Mouse (Mus musculus) cerebellum, adult 11 months (tissue): ENCODE data around the gene Mrtfb.
"Not testable (repeated sequence)": the region's sequence is repeated elsewhere in the genome, so short reads cannot be mapped to it uniquely, and the experiment has no call there.

Experiments used
- DNase-seq: peaks from one replicate; pipeline ENCODE4 v3.0.0; 2022

The Mrtfb gene

DNA sequence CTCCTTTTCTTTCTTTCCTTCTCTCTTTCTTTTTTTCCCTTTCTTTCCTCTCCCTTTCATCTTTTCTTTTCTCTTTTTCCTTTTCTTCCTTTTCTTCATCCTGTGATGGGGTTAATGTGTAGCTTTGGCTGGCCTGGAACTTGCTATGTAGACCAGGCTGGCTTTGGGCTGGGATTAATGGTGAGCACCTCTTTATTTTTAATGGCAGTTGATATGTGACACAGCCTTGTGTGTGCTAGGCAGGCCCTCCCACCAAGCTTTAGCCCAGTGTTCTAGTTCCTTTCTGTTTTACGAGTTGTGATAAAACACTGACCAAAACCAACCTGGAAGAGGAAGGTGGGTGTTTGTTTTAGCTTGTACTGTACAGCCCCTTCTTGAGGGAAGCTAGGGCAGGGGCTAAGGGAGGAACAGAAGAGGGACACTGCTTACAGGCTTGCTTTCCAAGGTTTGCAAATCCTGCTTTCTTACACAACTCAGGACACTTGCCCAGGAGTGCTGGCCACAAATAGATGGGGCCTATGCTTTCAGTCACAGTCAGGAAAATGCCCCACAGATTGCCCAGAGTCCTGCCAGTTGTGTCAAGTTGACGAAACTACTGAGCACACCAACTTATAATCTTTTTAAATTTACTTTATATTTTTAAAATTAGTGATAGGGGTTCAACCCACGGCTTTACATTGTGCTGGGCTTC is 20.6 kb downstream of the Mrtfb start:
- DNase-seq = no peak

GRCm38 (mm10) chr16:13286425-13286824 is 30.1 kb downstream of the Mrtfb start:
- DNase-seq = not testable (repeated sequence)

DNA sequence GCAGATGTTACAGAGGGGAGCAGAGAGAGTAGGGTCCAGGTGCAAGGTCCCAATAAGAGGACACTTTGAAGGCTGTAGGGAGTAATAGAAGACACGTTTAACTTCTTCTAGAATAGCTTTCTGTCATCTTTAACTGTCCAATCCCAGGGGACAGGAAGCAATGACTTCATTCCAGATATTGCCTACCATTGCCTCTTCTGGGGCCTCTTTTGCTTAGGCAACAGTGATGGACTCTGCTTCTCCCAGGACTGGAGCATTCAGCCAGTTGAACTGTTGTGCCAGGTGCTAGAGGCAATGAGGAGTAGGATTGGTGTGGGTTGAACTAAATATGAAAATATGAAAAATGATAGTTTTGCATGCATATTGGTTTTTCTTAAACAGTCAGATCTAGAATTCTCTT is 41.6 kb downstream of the Mrtfb start:
- no peak for DNase-seq

DNA sequence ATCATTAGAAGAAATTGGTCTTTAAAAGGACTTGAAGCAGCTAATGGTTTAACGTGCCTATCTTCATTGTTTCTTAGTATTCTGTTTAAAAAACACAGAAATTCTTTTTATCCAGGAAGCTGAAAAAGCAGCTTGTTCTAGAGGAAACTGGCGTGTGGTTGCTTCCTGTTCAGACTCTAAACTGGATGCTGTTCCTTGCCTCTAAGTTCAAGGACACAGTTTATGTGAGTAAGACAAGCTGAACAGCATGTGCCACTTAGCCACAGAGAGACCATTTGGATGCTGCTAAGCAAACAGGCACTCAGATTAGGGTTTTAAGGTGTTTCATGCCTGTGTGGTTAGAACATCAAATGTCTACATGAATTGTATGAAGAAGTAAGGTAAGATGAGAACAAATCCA is 42.7 kb downstream of the Mrtfb start:
- no peak for DNase-seq

DNA sequence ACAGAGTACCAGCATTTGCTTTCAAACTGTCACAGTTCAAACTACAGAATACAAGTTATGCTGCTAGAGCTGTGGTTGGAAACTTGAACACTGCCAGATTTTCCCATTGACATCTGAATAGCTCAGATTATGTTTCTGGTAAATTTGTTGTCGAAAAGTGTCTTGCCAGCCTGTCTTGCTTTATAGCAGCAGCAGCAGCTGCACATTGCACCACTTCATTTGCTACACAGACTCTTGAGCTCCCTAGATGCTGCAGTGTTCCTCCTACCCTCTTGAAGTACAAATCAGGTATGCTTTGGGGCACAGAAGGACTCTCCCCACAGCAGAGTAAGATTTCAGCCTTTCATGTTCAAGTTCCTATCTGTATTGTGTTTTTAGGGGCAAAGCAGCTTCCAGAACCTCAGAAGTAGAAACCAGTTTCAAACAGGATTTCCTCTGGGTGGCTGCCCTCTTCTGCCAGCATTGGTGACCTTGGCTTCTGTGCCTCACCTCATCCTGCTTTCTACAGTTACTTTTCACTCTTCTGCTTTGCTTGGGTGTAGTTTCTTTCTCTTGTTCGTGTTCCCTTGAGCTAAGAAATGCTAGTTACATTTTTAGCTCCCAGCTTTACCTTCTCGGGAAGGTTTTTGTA is 49.9 kb downstream of the Mrtfb start:
- no peak for DNase-seq

GRCm38 (mm10) chr16:13310096-13310683 is 53.9 kb downstream of the Mrtfb start:
- DNase-seq = no peak

- no peak for DNase-seq
Observed at GRCm38 (mm10) chr16:13311374-13311773, 55.1 kb downstream of the Mrtfb start.

DNA sequence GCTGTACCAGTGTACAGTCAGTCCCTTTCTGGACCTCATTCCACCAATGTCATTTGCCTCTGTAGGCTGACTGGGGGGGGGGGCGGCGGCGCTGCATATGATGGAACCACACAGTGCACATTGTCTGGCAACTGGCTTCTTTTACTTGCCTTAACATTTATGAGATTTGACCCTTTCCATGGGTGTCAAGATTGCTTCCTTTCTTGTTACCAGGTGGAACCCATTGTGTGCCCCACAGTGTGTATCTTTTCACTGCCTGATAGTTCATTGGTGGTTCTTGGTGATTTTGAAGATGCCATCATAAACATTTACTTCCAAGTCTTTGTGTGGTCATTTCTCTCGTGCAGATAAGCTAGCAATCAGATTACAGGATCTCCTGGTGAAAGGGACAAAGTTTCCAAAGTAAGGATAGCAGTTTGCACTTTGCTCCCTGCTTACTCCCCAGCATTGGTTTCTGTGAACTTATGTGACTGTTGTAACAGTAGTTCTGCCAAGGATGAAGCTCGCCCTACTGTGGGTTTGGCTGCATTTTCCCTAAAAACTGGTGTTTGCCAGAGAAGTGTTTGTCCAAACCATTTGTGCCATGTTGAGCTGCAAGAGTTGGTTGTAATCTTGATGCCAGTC is 56.9 kb downstream of the Mrtfb start:
- DNase-seq = no peak

DNA sequence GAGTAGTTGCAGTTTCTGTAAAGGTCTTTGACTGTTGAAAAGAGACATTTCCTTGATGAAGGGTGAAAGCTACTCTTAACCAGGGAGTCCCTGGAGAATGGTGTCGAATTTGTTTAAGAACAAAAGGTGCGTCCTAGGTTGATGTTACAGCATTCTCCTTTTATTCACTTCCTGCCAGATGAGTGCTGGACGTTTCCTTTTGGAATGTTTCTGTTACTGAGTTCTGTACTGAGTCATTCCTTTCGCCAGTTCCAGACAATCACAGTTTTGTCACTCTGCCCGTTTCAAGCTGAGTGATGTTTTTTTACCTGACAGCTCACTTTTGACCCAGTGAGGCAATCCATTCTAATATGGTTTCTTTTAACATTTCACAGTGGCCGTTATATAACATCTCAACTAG is 67.5 kb downstream of the Mrtfb start:
- DNase-seq = no peak

DNA sequence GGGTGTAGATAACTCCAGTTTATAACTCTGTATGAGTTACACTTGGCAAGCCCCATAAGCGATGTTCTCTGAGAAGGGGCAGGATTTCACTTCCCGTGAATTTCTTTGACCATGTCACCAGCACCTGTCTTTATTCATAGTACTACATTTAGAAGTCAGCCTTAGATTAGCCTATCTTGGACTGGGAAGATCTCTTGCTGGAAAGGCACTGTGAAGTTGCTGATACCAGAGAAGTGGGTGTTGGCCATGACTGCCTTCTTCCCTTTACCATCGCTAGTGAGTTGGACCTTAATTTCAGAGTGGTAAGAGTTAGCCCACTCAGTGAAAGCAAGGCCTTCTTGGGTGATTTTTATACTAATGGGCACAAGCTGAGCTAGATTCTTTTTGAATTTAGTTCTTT is 70.3 kb downstream of the Mrtfb start:
- no peak for DNase-seq

GRCm38 (mm10) chr16:13328646-13329045 is 72.4 kb downstream of the Mrtfb start:
- no peak for DNase-seq

DNA sequence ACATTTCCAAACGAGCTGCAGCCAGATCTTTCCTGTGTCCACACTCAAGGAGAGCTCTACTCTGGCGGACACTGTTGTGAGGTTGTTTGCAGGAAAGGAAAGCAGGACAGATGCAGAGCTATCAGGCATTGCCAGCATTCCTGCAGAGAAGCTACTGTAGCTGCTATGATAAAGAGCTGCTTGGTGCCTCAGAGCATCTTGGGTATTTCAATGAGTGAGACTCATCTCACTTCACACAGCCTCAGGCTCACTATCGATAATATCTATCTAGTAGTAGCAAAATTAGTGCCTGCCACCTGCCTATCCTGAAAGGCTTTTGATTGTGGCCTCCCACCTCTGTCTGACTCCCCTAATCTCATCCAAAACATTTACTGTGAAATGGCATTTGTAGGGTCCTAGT is 73.4 kb downstream of the Mrtfb start:
- no peak for DNase-seq

DNA sequence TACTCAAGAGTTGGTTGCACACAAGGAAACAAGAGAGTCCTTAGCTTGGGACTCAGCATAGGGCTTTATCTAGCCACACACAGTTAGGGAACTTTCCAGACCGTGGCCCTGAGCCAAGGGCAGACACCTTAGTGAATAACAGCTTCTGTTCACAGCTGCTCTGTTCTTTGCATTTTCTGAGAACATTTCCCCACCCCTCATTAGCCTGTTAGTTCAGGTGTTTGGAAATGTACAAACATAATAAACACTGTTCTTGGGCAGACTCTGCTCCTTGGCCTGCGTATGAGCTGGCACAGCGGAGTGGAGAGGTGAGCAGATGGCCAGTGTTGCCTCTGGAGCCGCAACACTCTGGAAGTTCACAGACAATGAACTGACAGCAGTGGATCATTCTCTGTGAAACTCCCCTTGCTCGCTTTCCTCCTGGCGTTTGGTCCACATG is 74.0 kb downstream of the Mrtfb start:
- DNase-seq = peak; percentile 9

DNA sequence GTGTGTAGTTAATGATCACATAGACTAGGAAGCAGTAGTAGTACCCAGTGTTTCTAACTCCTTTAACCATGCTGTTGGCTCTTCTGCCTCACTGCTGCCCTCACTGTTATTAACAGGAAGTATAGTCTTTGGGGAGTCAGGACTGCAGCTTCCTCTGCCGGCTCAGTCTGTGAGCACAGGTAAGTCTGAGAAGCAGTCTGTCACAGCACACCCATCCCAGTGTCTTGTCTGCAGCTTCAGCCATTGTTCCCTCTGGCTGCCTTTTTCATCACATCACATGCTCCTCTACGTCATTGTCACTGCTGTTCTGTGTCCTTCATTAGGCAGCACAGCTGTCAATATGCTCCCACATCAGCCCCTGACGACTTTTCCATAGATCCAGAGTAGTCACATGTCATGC is 75.6 kb downstream of the Mrtfb start:
- DNase-seq = no peak

DNA sequence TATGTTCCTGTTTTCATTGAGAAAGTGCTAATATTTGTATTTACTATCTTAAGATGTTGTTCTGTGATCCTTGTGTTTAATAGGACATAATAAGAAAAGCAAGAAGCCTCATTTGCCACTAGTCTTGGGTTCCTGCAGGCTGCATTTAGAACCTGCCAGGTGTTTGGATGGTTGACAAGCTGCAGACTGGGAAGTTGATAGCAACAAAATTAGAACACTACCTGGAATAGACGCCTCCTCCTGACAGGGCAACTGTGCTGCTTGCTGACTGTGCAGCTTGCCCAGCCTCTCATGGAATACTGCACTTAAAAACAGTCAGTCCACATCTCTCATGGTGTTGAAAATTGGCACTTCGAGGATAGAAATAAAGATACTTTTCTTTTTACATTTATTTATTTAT is 76.3 kb downstream of the Mrtfb start:
- no peak for DNase-seq

DNA sequence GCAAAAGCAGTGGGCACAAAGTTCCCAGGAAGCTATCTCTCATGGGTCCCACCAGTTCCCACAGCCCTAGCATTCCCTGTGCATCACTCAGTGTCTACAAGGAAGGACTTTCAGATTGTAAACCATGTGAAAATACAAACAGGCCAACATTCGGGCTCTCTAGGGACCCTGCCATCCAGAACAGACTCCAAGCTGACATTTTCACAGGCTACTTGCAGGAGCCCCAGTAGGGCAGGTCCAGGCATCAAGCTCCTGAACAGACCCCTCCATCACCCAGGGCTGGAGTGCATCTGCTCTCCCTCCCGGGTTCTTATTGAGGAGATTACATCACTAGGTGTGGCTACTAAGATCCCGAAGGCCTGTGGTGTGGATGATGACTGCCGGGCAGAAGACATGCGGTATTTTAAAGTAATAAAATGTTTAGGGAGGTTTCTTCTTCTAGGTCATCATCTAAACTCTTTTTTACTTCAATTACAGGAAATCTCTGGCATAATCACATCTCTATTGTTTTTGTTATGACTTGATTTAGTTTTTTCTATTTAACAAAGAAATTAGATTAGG is 77.6 kb downstream of the Mrtfb start:
- DNase-seq = no peak

DNA sequence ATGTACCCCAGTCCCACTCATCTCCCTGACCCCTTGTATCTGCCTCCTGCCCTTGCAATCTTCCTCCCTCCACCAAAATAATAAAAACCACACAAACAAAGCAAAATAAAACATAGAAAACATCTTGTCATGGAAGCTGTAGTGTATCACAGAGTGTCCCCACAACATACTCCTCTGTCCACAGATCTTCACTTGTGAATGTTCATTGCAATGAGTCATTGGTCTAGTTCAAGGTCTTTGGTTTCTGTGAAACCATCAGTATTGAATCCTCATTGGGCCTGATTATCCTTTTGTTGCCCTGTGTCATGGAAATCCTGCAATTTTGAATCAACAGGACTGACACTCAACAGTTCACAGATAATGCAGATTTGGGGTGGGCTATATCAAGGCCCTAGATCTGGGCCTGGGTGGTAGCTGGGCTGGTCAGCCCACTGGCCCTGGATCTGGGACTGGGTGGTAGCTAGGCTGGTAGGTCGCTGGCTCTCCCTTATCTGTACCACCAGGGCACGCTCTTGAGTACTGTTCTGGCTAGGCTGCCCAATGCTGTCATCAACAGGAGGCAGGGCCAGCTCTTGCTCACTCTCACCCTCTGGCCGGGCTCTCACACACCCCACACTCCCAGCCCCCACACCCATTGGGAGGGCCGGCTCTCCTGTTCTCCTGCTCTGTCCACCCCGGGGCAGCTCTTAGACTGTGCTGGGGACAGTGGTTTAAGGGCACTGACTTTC is 80.4 kb downstream of the Mrtfb start:
- no peak for DNase-seq

DNA sequence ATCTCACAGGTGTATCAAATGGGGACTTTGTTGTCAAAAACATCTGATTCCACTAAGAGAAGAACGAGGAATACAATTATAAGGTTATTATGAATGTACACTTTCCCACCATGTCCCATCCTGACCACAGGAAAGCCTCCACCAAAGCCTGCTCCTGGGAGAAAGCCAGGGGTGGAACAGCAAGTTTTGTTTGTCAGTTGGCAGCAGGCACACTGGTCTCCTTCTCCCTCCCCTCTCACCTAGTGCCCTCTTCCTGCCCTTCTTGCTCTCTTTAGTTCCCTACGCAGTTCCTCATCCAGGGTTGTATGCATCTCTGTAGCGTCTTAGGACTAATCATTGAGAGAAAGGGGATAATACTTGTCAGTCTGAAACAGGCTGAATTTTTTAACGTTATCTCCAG is 81.8 kb downstream of the Mrtfb start:
- DNase-seq = no peak

DNA sequence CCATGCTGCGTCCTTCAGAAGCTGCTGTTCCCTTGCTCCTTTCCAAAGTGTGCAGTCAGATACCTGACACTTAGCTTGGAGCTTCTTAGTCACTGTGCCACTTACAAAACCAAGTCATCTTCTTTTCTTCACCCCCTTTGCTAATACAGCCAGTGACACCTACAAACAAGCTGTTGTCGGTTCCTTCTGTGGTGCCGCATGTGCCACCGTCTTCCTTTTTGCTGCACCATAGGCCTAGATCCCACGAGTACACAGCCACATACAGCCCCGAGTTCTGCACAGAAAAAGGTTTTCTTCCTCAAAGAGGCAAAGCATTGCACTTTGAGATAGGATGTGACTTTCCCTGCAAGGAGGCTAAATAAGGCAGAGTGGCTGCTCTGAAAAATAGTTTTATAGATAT is 83.2 kb downstream of the Mrtfb start:
- DNase-seq = no peak

GRCm38 (mm10) chr16:13345822-13346221 is 89.5 kb downstream of the Mrtfb start:
- not testable (repeated sequence) for DNase-seq

- no peak for DNase-seq
Observed at GRCm38 (mm10) chr16:13350729-13351128, 94.4 kb downstream of the Mrtfb start.

DNA sequence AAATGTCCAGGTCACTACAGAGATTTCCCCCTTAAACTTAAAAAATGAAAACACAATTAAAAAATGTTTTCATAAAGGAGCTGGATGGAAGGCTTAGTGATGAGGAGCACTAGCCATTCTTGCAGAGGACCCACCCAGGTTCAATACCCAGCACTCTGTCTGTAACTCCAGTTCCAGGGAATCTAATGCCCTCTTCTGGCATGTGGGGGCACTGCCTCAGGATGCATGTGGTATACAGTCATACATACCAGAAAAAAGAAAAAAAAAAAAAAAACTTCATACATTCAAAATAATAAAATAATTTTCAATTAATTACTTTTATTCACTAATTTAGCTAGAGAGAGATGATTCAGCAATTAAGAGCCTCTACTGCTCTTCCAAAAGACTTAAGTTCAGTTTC is 95.0 kb downstream of the Mrtfb start:
- DNase-seq = no peak

- no peak for DNase-seq
Observed at GRCm38 (mm10) chr16:13353927-13354326, 97.6 kb downstream of the Mrtfb start.
